Mouse (Mus musculus) CH12.LX (cell line): ENCODE data around the gene Uvrag. TPM values are rescaled to one million over a fixed set of nuclear protein-coding genes. Genes with fewer than 3 reads are reported as not detected.

Source experiments
- DNase-seq: peaks from one replicate; pipeline ENCODE4 v3.0.0-alpha.2; 2013; ENCODE audit errors: extremely low read depth
- H3K27ac ChIP-seq: 2 replicates; pipeline ENCODE4 v1.5.1; 2012; ENCODE audit warnings: low read depth, mild to moderate bottlenecking, control low read depth, moderate library complexity; ENCODE audit not compliant: insufficient read depth
- H3K27me3 ChIP-seq: replicated peaks from 2 replicates; pipeline ENCODE3; 2012; ENCODE audit warnings: inconsistent platforms
- H3K36me3 ChIP-seq, 2 experiments: replicated peaks in 1 of 2; 2 replicates each; pipeline versions ENCODE3 to v1.6.1; 2012; ENCODE audit warnings: inconsistent platforms in 1 of 2, low read length in 1 of 2, mild to moderate bottlenecking in 1 of 2, mixed read lengths in 1 of 2, moderate library complexity in 1 of 2; ENCODE audit not compliant: control insufficient read depth in 1 of 2, insufficient read depth in 1 of 2
- H3K4me1 ChIP-seq, 2 experiments: 2 replicates each; pipeline ENCODE4 v1.6.1; 2012; ENCODE audit warnings: inconsistent platforms in 1 of 2, moderate library complexity in 1 of 2; ENCODE audit not compliant: insufficient read depth in 2 of 2, control insufficient read depth in 1 of 2
- H3K4me2 ChIP-seq: 2 replicates; pipeline ENCODE4 v1.6.1; 2012; ENCODE audit warnings: low read depth, mild to moderate bottlenecking, control low read depth; ENCODE audit not compliant: poor library complexity, insufficient read depth, severe bottlenecking
- H3K4me3 ChIP-seq, 3 experiments: fragments of 150-350 bp in 1 of 3; sonication (generic) in 1 of 3; replicated peaks in 1 of 3; 2 replicates each; pipeline versions ENCODE3 to v1.5.1; 2011 to 2012; ENCODE audit warnings: low read depth in 2 of 3, low read length in 2 of 3, mild to moderate bottlenecking in 2 of 3, moderate library complexity in 2 of 3, control low read depth in 1 of 3, improper control_type of control experiment in 1 of 3, inconsistent platforms in 1 of 3, mixed read lengths in 1 of 3; ENCODE audit not compliant: poor library complexity in 1 of 3
- H3K79me2 ChIP-seq: replicated peaks from 2 replicates; pipeline ENCODE4 v1.6.1; 2012; ENCODE audit warnings: mild to moderate bottlenecking, moderate library complexity; ENCODE audit not compliant: control insufficient read depth, poor library complexity, insufficient read depth, severe bottlenecking; ENCODE audit errors: extremely low read depth
- H3K9ac ChIP-seq: 2 replicates; pipeline ENCODE4 v1.6.1; 2012; ENCODE audit warnings: low read depth, mild to moderate bottlenecking, control low read depth, moderate library complexity; ENCODE audit not compliant: insufficient read depth
- H3K9me3 ChIP-seq: replicated peaks from 2 replicates; pipeline ENCODE3; 2012; ENCODE audit warnings: low read length, inconsistent platforms, mixed read lengths
- BHLHE40 ChIP-seq: IDR thresholded peaks from 2 replicates; pipeline ENCODE4 v1.6.1; 2011; ENCODE audit warnings: mild to moderate bottlenecking, low read depth, low read length, improper control_type of control experiment
- CHD1 ChIP-seq: IDR thresholded peaks from 2 replicates; pipeline ENCODE4 v1.6.1; 2012; ENCODE audit warnings: low read depth, low read length, improper control_type of control experiment, inconsistent platforms
- CHD2 ChIP-seq: IDR thresholded peaks from 2 replicates; pipeline ENCODE4 v1.6.1; 2011; ENCODE audit warnings: low read length, improper control_type of control experiment
- CTCF ChIP-seq, 2 experiments: IDR thresholded peaks in 1 of 2; conservative IDR thresholded peaks in 1 of 2; 2 replicates each; pipeline ENCODE4 v1.5.1; 2011 to 2012; ENCODE audit warnings: low read depth in 2 of 2, low read length in 2 of 2, improper control_type of control experiment in 1 of 2, inconsistent platforms in 1 of 2, mild to moderate bottlenecking in 1 of 2, moderate library complexity in 1 of 2
- ELF1 ChIP-seq: IDR thresholded peaks from 2 replicates; pipeline ENCODE4 v1.6.1; 2014; ENCODE audit warnings: low read depth, mild to moderate bottlenecking, inconsistent platforms, low read length, improper control_type of control experiment
- EP300 ChIP-seq: IDR thresholded peaks from 2 replicates; pipeline ENCODE4 v1.6.1; 2011; ENCODE audit warnings: low read length, improper control_type of control experiment
- ETS1 ChIP-seq: conservative IDR thresholded peaks from 2 replicates; pipeline ENCODE4 v1.6.1; 2012; ENCODE audit warnings: low read depth, mild to moderate bottlenecking, inconsistent platforms, low read length, improper control_type of control experiment, moderate library complexity
- GABPA ChIP-seq: IDR thresholded peaks from 2 replicates; pipeline ENCODE4 v1.6.1; 2012; ENCODE audit warnings: low read depth, low read length, improper control_type of control experiment, inconsistent platforms; ENCODE audit not compliant: insufficient replicate concordance
- HCFC1 ChIP-seq: IDR thresholded peaks from 2 replicates; pipeline ENCODE4 v1.6.1; 2012; ENCODE audit warnings: low read depth, mild to moderate bottlenecking, inconsistent platforms, low read length, improper control_type of control experiment
- IRF4 ChIP-seq: IDR thresholded peaks from 2 replicates; pipeline ENCODE4 v1.6.1; 2014; ENCODE audit warnings: low read depth, mild to moderate bottlenecking, inconsistent platforms, low read length, improper control_type of control experiment
- KAT2A ChIP-seq: IDR thresholded peaks from 2 replicates; pipeline ENCODE4 v1.6.1; 2012; ENCODE audit warnings: low read length, improper control_type of control experiment, inconsistent platforms; ENCODE audit not compliant: insufficient replicate concordance
- MAFK ChIP-seq: IDR thresholded peaks from 2 replicates; pipeline ENCODE4 v1.6.1; 2011; ENCODE audit warnings: low read length, improper control_type of control experiment; ENCODE audit not compliant: insufficient replicate concordance
- MAX ChIP-seq: IDR thresholded peaks from 2 replicates; pipeline ENCODE4 v1.6.1; 2011; ENCODE audit warnings: low read length, improper control_type of control experiment
- MEF2A ChIP-seq: IDR thresholded peaks from 2 replicates; pipeline ENCODE4 v1.6.1; 2014; ENCODE audit warnings: low read depth, mild to moderate bottlenecking, inconsistent platforms, low read length, improper control_type of control experiment, borderline replicate concordance
- MXI1 ChIP-seq: IDR thresholded peaks from 2 replicates; pipeline ENCODE4 v1.6.1; 2011; ENCODE audit warnings: mild to moderate bottlenecking, low read depth, low read length, improper control_type of control experiment
- MYC ChIP-seq: IDR thresholded peaks from 2 replicates; pipeline ENCODE4 v1.6.1; 2011; ENCODE audit warnings: low read depth, mild to moderate bottlenecking, improper control_type of control experiment, low read length
- NELFE ChIP-seq: IDR thresholded peaks from 2 replicates; pipeline ENCODE4 v1.6.1; 2011; ENCODE audit warnings: low read depth, low read length, improper control_type of control experiment
- NRF1 ChIP-seq: IDR thresholded peaks from 2 replicates; pipeline ENCODE4 v1.6.1; 2014; ENCODE audit warnings: low read depth, mild to moderate bottlenecking, inconsistent platforms, low read length, improper control_type of control experiment, moderate library complexity
- PAX5 ChIP-seq: IDR thresholded peaks from 2 replicates; pipeline ENCODE4 v1.6.1; 2012; ENCODE audit warnings: low read length, inconsistent platforms, mixed read lengths
- POLR2A ChIP-seq: IDR thresholded peaks from 2 replicates; pipeline ENCODE4 v1.6.1; 2011; ENCODE audit warnings: low read depth, mild to moderate bottlenecking, improper control_type of control experiment, low read length
- POLR2AphosphoS2 ChIP-seq: IDR thresholded peaks from 2 replicates; pipeline ENCODE4 v1.6.1; 2011; ENCODE audit warnings: low read depth, low read length, improper control_type of control experiment
- RAD21 ChIP-seq: IDR thresholded peaks from 2 replicates; pipeline ENCODE4 v1.6.1; 2011; ENCODE audit warnings: low read depth, mild to moderate bottlenecking, low read length, improper control_type of control experiment, moderate library complexity
- RCOR1 ChIP-seq: conservative IDR thresholded peaks from 2 replicates; pipeline ENCODE4 v1.6.1; 2012; ENCODE audit warnings: low read depth, mild to moderate bottlenecking, inconsistent platforms, low read length, improper control_type of control experiment
- SIN3A ChIP-seq: IDR thresholded peaks from 2 replicates; pipeline ENCODE4 v1.6.1; 2012; ENCODE audit warnings: low read length, improper control_type of control experiment, inconsistent platforms
- SMC3 ChIP-seq: IDR thresholded peaks from 2 replicates; pipeline ENCODE4 v1.6.1; 2011; ENCODE audit warnings: low read depth, low read length, improper control_type of control experiment
- TCF12 ChIP-seq: IDR thresholded peaks from 2 replicates; pipeline ENCODE4 v1.6.1; 2014; ENCODE audit warnings: low read depth, mild to moderate bottlenecking, inconsistent platforms, low read length, improper control_type of control experiment
- UBTF ChIP-seq: IDR thresholded peaks from 2 replicates; pipeline ENCODE4 v1.6.1; 2012; ENCODE audit warnings: low read depth, mild to moderate bottlenecking, inconsistent platforms, low read length, improper control_type of control experiment, moderate library complexity
- USF1 ChIP-seq: IDR thresholded peaks from 2 replicates; pipeline ENCODE4 v1.6.1; 2014; ENCODE audit warnings: low read depth, mild to moderate bottlenecking, inconsistent platforms, low read length, improper control_type of control experiment
- USF2 ChIP-seq: conservative IDR thresholded peaks from 2 replicates; pipeline ENCODE4 v1.6.1; 2011; ENCODE audit warnings: low read depth, low read length, improper control_type of control experiment
- ZKSCAN1 ChIP-seq: IDR thresholded peaks from 2 replicates; pipeline ENCODE4 v1.6.1; 2012; ENCODE audit warnings: low read depth, inconsistent platforms, low read length, improper control_type of control experiment, borderline replicate concordance
- ZMIZ1 ChIP-seq: IDR thresholded peaks from 2 replicates; pipeline ENCODE4 v1.6.1; 2012; ENCODE audit warnings: low read depth, mild to moderate bottlenecking, inconsistent platforms, low read length, improper control_type of control experiment
- ZNF384 ChIP-seq: IDR thresholded peaks from 2 replicates; pipeline ENCODE4 v1.6.1; 2012; ENCODE audit warnings: low read depth, low read length, improper control_type of control experiment, inconsistent platforms
- dilution Hi-C: fragments of 300-500 bp; cut with MboI; formaldehyde crosslinking; loops from 2 replicates; pipeline ENCODE4 v1.14.3; 2020; ENCODE audit warnings: low sequenced_read_pairs; ENCODE audit not compliant: extremely low pct_unique_long_range_greater_than_20kb, extremely low pct_ligation_motif_present
- in situ Hi-C: fragments of 300-500 bp; cut with MboI; formaldehyde crosslinking; loops from 3 replicates; pipeline ENCODE4 v1.14.3; 2019; ENCODE audit warnings: low sequenced_read_pairs, low pct_ligation_motif_present, low pct_unique_long_range_greater_than_20kb, mixed read lengths
- polyA plus RNA-seq: library from polyadenylated mRNA; unstranded; fragments of >175 nt; gene quantifications from 2 replicates; pipeline ENCODE4 v1.2.1, GENCODE M21; 2012; ENCODE audit warnings: low read depth; ENCODE audit not compliant: insufficient read length
- total RNA-seq, 2 experiments: library from RNA; depleted of rRNA; stranded (reverse); fragments of 300-350 nt in 1 of 2; fragments of >200 nt in 1 of 2; gene quantifications; 2 replicates each; pipeline ENCODE4 v1.2.3; 2012 to 2014

Gene Uvrag
- total and polyA plus RNA-seq, 3 experiments = 20.6 to 47.4 (median 37.5) TPM

DNA sequence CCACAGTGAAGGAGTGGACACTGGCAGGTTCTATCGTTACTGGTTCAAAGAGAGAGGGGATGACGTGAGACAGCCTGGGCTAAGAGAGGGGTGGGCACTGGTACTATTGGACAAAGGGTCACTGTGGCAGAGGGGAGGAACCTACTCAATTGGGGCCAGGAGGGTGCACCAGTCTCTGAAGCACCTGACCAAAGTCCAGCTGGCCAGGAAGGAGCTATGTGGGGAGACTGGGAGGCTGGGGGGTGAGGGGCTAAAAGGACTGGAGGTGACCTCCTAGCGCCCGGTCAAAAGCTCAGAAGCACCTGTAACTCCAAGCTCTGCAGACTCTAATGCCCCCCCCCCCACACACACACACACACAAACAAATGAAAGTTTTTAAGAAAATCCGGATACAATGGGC, 65.8 kb downstream of the Uvrag start:
- dilution Hi-C loops = no loop called here

DNA sequence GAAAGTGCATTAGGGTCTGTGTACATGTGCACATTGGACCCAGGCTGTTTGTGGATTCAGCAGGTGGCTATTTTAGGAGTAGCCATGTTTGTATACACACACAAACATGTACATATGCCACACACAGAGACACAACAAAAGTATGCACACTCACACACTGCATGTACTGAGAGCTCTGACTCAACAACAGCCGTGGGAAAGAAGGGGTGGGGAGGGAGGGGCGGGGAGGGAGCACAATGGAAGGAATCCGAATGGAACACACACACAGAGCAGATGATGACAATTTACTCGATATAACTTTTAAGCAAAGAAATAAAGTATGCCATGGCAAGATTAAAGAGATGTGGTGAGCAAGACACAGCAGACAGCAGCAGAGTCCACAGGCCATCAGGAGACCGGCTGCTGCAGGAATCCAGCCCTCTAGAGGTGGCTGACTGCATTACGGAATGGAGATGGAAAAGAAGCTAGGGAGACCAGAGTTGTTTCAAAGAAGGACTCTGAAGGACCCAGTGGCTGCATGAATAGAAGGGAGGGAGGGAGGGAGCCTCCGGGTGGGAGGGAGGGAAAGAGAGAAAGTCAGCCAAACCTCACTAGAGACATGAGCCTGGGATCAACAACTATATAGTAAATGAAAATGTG, 67.1 kb downstream of the Uvrag start:
- peak; percentile 44 for DNase-seq
- H3K4me1 ChIP-seq = peaks cover 6 to 31% of the 10 kb centered on the region in 2 experiments
- dilution Hi-C loops (no loop called here), in situ Hi-C loops (no loop called here)
- H3K9me3 ChIP-seq = no peaks in the 10 kb centered on the region
- no peaks in the 10 kb centered on the region for H3K27me3 ChIP-seq
- no peak overlapping the region for H3K4me3 ChIP-seq
- 0 out of 2 replicates have a peak overlapping the region, but pooled peaks have one; percentile 16 for H3K4me2 ChIP-seq
- no peak overlapping the region for H3K9ac ChIP-seq
- H3K79me2 ChIP-seq = no peaks in the 10 kb centered on the region
- H3K36me3 ChIP-seq = peaks cover 2 to 80% of the 10 kb centered on the region in 2 experiments
- H3K27ac ChIP-seq = no peak overlapping the region
- TF ChIP-seq NRF1 = no peak
- TF ChIP-seq RAD21 = peak; percentile 36
- no peak for TF ChIP-seq IRF4
- TF ChIP-seq USF1 = no peak
- no peak for TF ChIP-seq USF2
- TF ChIP-seq MAFK = no peak
- no peak for TF ChIP-seq KAT2A
- TF ChIP-seq ZNF384 = no peak
- TF ChIP-seq PAX5 = no peak
- TF ChIP-seq SIN3A = no peak
- TF ChIP-seq ETS1 = no peak
- no peak for TF ChIP-seq ELF1
- TF ChIP-seq NELFE = no peak
- TF ChIP-seq BHLHE40 = no peak
- 0 out of 2 replicates have a peak, but pooled peaks have one; percentile 4 for TF ChIP-seq MAX
- no peak for TF ChIP-seq CHD2
- TF ChIP-seq ZMIZ1 = no peak
- no peak for TF ChIP-seq CHD1
- no peak for TF ChIP-seq POLR2AphosphoS2
- no peak for TF ChIP-seq UBTF
- no peak for TF ChIP-seq HCFC1
- TF ChIP-seq GABPA = no peak
- TF ChIP-seq ZKSCAN1 = no peak
- peak; percentile 48; the same call in 1 of the 2 replicates for TF ChIP-seq MEF2A
- no peak; the same call in 1 of the 2 replicates for TF ChIP-seq EP300
- TF ChIP-seq RCOR1 = no peak
- no peak for TF ChIP-seq POLR2A
- TF ChIP-seq TCF12 = no peak

More for the DNA sequence above, 65.8 kb downstream of the Uvrag start:
- Histone ChIP-seq H3K4me3 (no peak overlapping the region), H3K27me3 (no peaks in the 10 kb centered on the region), H3K9ac (no peak overlapping the region), H3K4me2 (no peak overlapping the region)
- TF ChIP-seq MXI1 = no peak
- TF ChIP-seq ELF1 = no peak
- no peak for TF ChIP-seq ZMIZ1
- TF ChIP-seq POLR2AphosphoS2 = no peak
- no peak for TF ChIP-seq SMC3
- no peak for TF ChIP-seq RAD21
- TF ChIP-seq PAX5 = no peak
- no peak for TF ChIP-seq MYC
- TF ChIP-seq CHD2 = no peak
- no peak for TF ChIP-seq IRF4
- no peak for TF ChIP-seq CHD1
- TF ChIP-seq MEF2A = no peak
- TF ChIP-seq CTCF (conservative IDR thresholded peaks at IDR 0.05 in 1 of 2, IDR thresholded peaks at IDR 0.05 in 1 of 2; ENCODE audit: low read depth in 2 of 2, low read length in 2 of 2) = no peak
- TF ChIP-seq, all 38 proteins: peak for 0
- H3K36me3 ChIP-seq = peaks cover 0 to 78% of the 10 kb centered on the region in 2 experiments
- no peaks in the 10 kb centered on the region for H3K79me2 ChIP-seq
- no peak for DNase-seq
- peaks cover 6 to 31% of the 10 kb centered on the region in 2 experiments for H3K4me1 ChIP-seq
- in situ Hi-C loops = no loop called here
- H3K27ac ChIP-seq = no peak overlapping the region
- H3K9me3 ChIP-seq = no peaks in the 10 kb centered on the region
